Mouse (Mus musculus) kidney, adult 2 months (tissue): ENCODE data around the gene Sec13.
"Not testable (repeated sequence)": the region's sequence is repeated elsewhere in the genome, so short reads cannot be mapped to it uniquely, and the experiment has no call there.

Source experiments
- CTCF ChIP-seq: fragments of 200-500 bp; conservative IDR thresholded peaks from 2 replicates; pipeline ENCODE4 v1.5.1; 2011; ENCODE audit warnings: low read depth, mild to moderate bottlenecking, control low read depth, low read length, moderate library complexity, mixed read lengths; ENCODE audit not compliant: insufficient read depth, insufficient read length
- POLR2A ChIP-seq: fragments of 200-500 bp; IDR thresholded peaks from one replicate; pipeline ENCODE4 v1.6.1; 2011; ENCODE audit warnings: low read depth, low read length, control low read depth

- TF ChIP-seq CTCF, POLR2A: not testable (repeated sequence)
Observed at GRCm38 (mm10) chr6:113713389-113713788, 27.2 kb downstream of the Sec13 start.
